Mouse (Mus musculus) midbrain, embryonic 10.5 days (tissue): ENCODE measurements around the gene Mxd1. TPM values are rescaled to one million over a fixed set of nuclear protein-coding genes. Genes with fewer than 3 reads are reported as not detected.

Source experiments
- DNase-seq: peaks from one replicate; pipeline ENCODE4 v3.0.0-alpha.2; 2017; ENCODE audit warnings: low spot score
- H3K27ac ChIP-seq: fragments of 300-500 bp; sonication (generic); replicated peaks from 2 replicates; pipeline ENCODE4 v1.5.1; 2016; ENCODE audit warnings: mild to moderate bottlenecking
- H3K27me3 ChIP-seq: fragments of 300-500 bp; sonication (generic); 2 replicates; pipeline ENCODE4 v1.6.1; 2016; ENCODE audit warnings: low read depth, mild to moderate bottlenecking; ENCODE audit not compliant: poor library complexity, severe bottlenecking
- H3K36me3 ChIP-seq: fragments of 300-500 bp; sonication (generic); 2 replicates; pipeline ENCODE4 v1.6.1; 2016; ENCODE audit warnings: mild to moderate bottlenecking, moderate library complexity
- H3K4me1 ChIP-seq: fragments of 300-500 bp; sonication (generic); 2 replicates; pipeline ENCODE4 v1.6.1; 2016
- H3K4me3 ChIP-seq: fragments of 300-500 bp; sonication (generic); 2 replicates; pipeline ENCODE4 v1.5.1; 2016; ENCODE audit warnings: mild to moderate bottlenecking, moderate library complexity
- H3K9me3 ChIP-seq: fragments of 300-500 bp; sonication (generic); replicated peaks from 2 replicates; pipeline ENCODE4 v1.6.1; 2016; ENCODE audit warnings: mild to moderate bottlenecking
- WGBS: fragments of 180-500 bp; shearing (Covaris S2); methylation state at CpG from one replicate; pipeline ENCODE4 v1.1.7; 2016; 5-methylcytosine and 5-hydroxymethylcytosine counted together
- polyA plus RNA-seq: library from polyadenylated mRNA; unstranded; fragments of >200 nt; fragmentation: Nextera tagmentation; extraction: Ambion mirVana; gene quantifications from 2 replicates; pipeline ENCODE4 v1.2.1, GENCODE M21; 2016

Mxd1 gene
- polyA plus RNA-seq, 1 experiment from 2014 or later = 9.1 TPM

DNA sequence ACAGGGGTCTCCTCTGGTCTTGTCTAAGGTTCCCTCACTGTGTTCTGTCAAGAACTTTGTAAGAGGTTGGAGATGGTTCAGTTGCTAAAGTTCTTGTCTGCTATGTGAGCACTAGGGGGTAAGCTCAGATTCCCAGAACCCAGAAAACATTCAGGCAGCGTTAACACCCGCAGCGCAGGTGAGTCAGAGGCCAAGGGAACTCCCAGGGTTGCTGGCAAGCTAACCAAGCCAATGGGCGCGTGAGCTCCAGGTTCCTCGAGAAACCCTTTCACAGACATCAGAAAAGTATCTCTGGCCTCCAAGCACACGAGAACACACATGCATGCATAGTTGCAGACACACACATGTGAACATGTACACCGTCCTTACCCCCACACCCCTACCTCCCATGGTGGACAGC lies 28.2 kb downstream of the Mxd1 start:
- no peaks in the 10 kb centered on the region for H3K36me3 ChIP-seq
- H3K4me3 ChIP-seq = no peak overlapping the region
- no peaks in the 10 kb centered on the region for H3K9me3 ChIP-seq
- H3K27me3 ChIP-seq = no peaks in the 10 kb centered on the region
- no peak overlapping the region for H3K27ac ChIP-seq
- H3K4me1 ChIP-seq = no peaks in the 10 kb centered on the region
- 88% methylated on average over 8 of the region's 8 CpGs for WGBS
- DNase-seq = no peak

DNA sequence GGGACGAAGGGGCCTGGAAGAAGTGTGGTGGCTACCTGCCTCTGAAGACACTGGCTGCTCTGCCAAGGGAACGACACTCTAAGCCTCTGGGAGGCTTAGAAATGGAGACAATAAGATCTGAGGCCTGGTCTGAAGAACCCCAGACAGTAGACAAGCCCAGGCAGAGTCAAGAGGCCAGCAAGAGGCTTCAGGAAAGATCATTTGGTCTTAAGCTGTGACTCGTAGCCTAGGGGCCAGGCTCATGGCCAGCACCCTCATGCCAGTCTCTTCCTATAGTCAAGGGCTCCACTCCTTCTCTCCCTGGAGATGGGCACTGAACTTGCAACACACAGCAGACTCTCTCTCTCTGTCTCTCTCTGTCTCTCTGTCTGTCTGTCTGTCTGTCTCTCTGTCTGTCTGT lies 28.8 kb downstream of the Mxd1 start:
- H3K27me3 ChIP-seq = no peaks in the 10 kb centered on the region
- no peak for DNase-seq
- H3K4me3 ChIP-seq = no peak overlapping the region
- no peaks in the 10 kb centered on the region for H3K4me1 ChIP-seq
- no peaks in the 10 kb centered on the region for H3K9me3 ChIP-seq
- 72% methylated on average over 3 of the region's 3 CpGs for WGBS
- H3K36me3 ChIP-seq = no peaks in the 10 kb centered on the region
- H3K27ac ChIP-seq = no peak overlapping the region

GRCm38 (mm10) chr6:86639180-86640160 lies 29.5 kb downstream of the Mxd1 start:
- 82% methylated on average over 18 of the region's 18 CpGs for WGBS
- Histone ChIP-seq H3K4me3 (no peak overlapping the region), H3K27ac (no peak overlapping the region), H3K36me3 (no peaks in the 10 kb centered on the region), H3K4me1 (no peaks in the 10 kb centered on the region), H3K27me3 (no peaks in the 10 kb centered on the region), H3K9me3 (no peaks in the 10 kb centered on the region)
- DNase-seq = no peak

DNA sequence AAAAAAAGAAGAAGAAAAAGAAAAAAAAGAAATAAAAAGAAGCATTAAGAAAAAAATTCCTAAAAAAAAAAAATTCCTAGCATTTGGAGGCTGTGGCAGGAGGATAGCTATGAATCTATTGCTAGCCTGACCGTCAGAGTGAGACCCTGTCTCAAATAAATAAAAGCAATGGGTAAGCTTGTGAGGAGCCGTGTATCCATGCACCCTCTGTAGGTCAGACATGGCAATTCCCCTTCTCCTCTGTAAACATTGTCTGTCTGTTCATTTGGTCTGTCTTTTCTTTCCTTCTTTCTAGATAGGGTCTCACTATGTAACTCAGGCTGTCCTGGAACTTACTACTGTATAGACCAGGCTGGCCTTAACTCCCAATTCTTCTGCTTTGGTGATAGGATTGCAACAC lies 30.5 kb downstream of the Mxd1 start:
- H3K27me3 ChIP-seq = no peaks in the 10 kb centered on the region
- 35% methylated on average over 2 of the region's 2 CpGs for WGBS
- DNase-seq = no peak

DNA sequence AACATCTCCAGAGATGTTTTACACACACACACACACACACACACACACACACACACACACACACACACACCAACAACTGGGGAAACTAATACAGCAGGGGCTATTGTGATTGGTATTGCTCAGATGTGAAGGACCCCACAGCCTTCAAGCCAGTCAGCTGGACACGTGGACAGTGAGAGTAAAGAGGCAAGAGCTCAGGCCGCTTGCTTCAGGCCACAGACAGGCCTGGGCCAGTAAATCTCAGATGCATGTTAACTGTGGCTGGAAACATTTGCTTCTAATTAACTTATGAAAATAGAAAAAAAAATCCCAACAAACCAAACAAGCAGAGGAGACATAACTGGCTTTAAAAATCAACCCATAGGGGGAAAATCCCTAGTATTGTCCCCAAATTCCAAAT lies 31.1 kb downstream of the Mxd1 start:
- 78% methylated on average over 2 of the region's 2 CpGs for WGBS
- Histone ChIP-seq H3K9me3 (no peaks in the 10 kb centered on the region), H3K27ac (no peak overlapping the region), H3K4me1 (no peaks in the 10 kb centered on the region), H3K4me3 (no peak overlapping the region), H3K36me3 (no peaks in the 10 kb centered on the region), H3K27me3 (no peaks in the 10 kb centered on the region)
- DNase-seq = no peak

More for the DNA sequence above, 30.5 kb downstream of the Mxd1 start:
- no peaks in the 10 kb centered on the region for H3K4me1 ChIP-seq
- H3K9me3 ChIP-seq = no peaks in the 10 kb centered on the region
- no peaks in the 10 kb centered on the region for H3K36me3 ChIP-seq
- no peak overlapping the region for H3K4me3 ChIP-seq
- no peak overlapping the region for H3K27ac ChIP-seq

DNA sequence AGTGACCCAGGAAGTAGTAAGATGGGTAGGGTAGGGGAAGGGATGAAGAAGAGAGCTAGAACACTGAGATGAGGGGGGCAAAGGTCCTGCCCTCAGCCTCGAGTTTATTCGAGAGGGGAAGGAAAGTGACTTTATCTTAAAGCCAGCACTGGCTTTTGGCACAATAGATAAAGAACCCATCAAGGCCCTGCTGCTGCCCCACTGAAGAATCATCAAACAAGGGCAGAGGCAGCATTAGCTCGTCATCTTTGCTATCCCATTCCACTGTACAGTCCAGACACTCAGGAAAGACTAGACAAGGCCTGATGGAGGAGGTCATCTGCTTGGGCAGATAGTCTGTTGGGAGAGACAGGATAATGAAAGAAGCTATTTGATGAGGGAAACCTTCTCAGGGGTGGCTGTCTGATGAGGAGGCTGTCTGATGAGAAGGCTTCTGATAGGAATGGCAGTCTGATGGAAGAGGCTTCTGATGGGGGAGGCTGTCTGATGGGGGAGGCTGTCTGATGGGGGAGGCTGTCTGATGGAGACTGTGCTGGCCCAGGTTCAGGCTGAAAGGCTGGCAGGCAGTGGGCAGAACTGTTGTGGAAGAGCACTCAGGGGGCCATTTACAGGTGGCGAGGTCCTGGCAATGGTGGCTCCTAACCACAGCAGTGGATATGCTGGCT lies 31.7 kb downstream of the Mxd1 start:
- H3K9me3 ChIP-seq = no peaks in the 10 kb centered on the region
- H3K4me1 ChIP-seq = no peaks in the 10 kb centered on the region
- no peaks in the 10 kb centered on the region for H3K36me3 ChIP-seq
- no peak overlapping the region for H3K27ac ChIP-seq
- WGBS = 77% methylated on average over 4 of the region's 4 CpGs
- no peak overlapping the region for H3K4me3 ChIP-seq
- no peaks in the 10 kb centered on the region for H3K27me3 ChIP-seq
- no peak for DNase-seq

GRCm38 (mm10) chr6:86636495-86636894 lies 32.5 kb downstream of the Mxd1 start:
- Histone ChIP-seq H3K4me3 (no peak overlapping the region), H3K9me3 (no peaks in the 10 kb centered on the region), H3K4me1 (no peaks in the 10 kb centered on the region), H3K36me3 (no peaks in the 10 kb centered on the region), H3K27me3 (no peaks in the 10 kb centered on the region), H3K27ac (no peak overlapping the region)
- 85% methylated on average over 2 of the region's 2 CpGs for WGBS
- no peak for DNase-seq

GRCm38 (mm10) chr6:86630141-86630540 lies 38.8 kb downstream of the Mxd1 start:
- Histone ChIP-seq H3K4me3 (no peak overlapping the region), H3K4me1 (peaks cover 4% of the 10 kb centered on the region; the same call in 1 of the 2 replicates), H3K9me3 (no peaks in the 10 kb centered on the region), H3K36me3 (no peaks in the 10 kb centered on the region), H3K27me3 (no peaks in the 10 kb centered on the region), H3K27ac (no peak overlapping the region)
- DNase-seq = no peak
- WGBS = 88% methylated on average over 3 of the region's 3 CpGs

DNA sequence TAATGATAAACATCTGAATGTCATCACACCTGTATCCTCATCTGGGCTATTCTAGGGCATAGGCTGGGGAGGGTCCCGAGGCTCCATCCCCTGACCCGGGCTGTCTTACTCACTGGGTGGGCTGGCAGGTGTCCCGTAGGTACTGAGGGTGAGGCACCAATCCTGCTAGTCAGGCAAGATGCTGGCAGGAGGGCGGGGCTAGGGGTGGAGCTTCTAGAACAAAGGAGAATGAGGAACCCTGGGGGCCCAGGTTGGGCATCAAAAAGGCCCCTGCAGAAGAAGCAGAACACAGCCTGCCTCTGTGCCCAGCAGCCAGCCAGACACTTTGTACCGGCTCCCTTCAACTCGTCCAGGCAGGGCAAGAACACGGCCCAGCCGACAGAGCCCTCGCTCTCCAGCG lies 41.0 kb downstream of the Mxd1 start, which contains the start of gene Asprv1:
Gene Asprv1 (plus strand): TSS at position 219 of the 400 bp plus-strand sequence.
- H3K4me1 ChIP-seq = peaks cover 4% of the 10 kb centered on the region; the same call in 1 of the 2 replicates
- no peak for DNase-seq
- no peaks in the 10 kb centered on the region for H3K36me3 ChIP-seq
- H3K9me3 ChIP-seq = no peaks in the 10 kb centered on the region
- no peak within 1 kb of the TSS for H3K4me3 ChIP-seq
- H3K27ac ChIP-seq = no peak within 1 kb of the TSS
- H3K27me3 ChIP-seq = no peaks in the 10 kb centered on the region
- 53% methylated on average over 10 of the region's 10 CpGs for WGBS

GRCm38 (mm10) chr6:86624074-86625030 lies 44.6 kb downstream of the Mxd1 start:
- no peak for DNase-seq
- Histone ChIP-seq H3K36me3 (no peaks in the 10 kb centered on the region), H3K27me3 (no peaks in the 10 kb centered on the region), H3K4me1 (peaks cover 4% of the 10 kb centered on the region; the same call in 1 of the 2 replicates), H3K4me3 (no peak overlapping the region), H3K9me3 (no peaks in the 10 kb centered on the region), H3K27ac (no peak overlapping the region)
- WGBS = 75% methylated on average over 18 of the region's 18 CpGs

- 83% methylated on average over 4 of the region's 4 CpGs for WGBS
- no peak overlapping the region for H3K4me3 ChIP-seq
- no peak overlapping the region; the same call in 1 of the 2 replicates for H3K27ac ChIP-seq
- H3K36me3 ChIP-seq = no peaks in the 10 kb centered on the region
- H3K4me1 ChIP-seq = peaks cover 4% of the 10 kb centered on the region; the same call in 1 of the 2 replicates
- DNase-seq = no peak
- H3K9me3 ChIP-seq = no peaks in the 10 kb centered on the region
- H3K27me3 ChIP-seq = no peaks in the 10 kb centered on the region
These were observed 45.8 kb downstream of the Mxd1 start for GRCm38 (mm10) chr6:86623201-86623600.

- no peaks in the 10 kb centered on the region for H3K27me3 ChIP-seq
- H3K4me1 ChIP-seq = 0 out of 2 replicates have a peak, but pooled peaks cover 4% of the 10 kb centered on the region
- H3K36me3 ChIP-seq = no peaks in the 10 kb centered on the region
- H3K9me3 ChIP-seq = no peaks in the 10 kb centered on the region
- H3K27ac ChIP-seq = no peak overlapping the region
- 81% methylated on average over 4 of the region's 4 CpGs for WGBS
- no peak for DNase-seq
- H3K4me3 ChIP-seq = no peak overlapping the region
These were observed 53.7 kb downstream of the Mxd1 start for GRCm38 (mm10) chr6:86615301-86615700.
